Mouse (Mus musculus): Measurements from ENCODE around the gene Gm960.
A peak's percentile ranks its signal among the peaks of the same experiment; 100 is the strongest.

The Gm960 gene

DNA sequence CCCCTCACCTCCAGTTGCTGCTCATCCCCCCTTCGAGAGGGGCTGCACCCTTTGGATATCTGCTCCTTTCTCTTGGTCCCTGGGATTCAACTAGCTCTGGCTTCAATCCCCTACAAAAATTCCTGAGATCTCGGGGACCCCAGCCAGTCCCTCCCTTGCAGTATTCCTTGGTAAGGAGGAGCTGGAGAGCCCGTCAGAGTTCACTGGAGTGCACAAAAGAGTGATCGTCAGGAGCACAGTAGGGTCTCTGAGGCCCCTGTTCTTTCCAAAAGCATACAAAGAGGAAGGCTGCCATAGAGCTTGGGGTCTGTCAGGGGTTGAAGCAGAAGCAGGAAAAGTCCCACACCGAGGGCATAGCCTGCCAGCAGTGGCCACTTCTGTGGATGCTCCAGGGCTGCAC, 75.7 kb downstream of the Gm960 start:
- DNase-seq, result no peak

- DNase-seq, result no peak
These were observed 77.7 kb downstream of the Gm960 start for GRCm38 (mm10) chr19:4620721-4621120.

GRCm38 (mm10) chr19:4619461-4619860, 79.0 kb downstream of the Gm960 start:
- no peak for DNase-seq

DNA sequence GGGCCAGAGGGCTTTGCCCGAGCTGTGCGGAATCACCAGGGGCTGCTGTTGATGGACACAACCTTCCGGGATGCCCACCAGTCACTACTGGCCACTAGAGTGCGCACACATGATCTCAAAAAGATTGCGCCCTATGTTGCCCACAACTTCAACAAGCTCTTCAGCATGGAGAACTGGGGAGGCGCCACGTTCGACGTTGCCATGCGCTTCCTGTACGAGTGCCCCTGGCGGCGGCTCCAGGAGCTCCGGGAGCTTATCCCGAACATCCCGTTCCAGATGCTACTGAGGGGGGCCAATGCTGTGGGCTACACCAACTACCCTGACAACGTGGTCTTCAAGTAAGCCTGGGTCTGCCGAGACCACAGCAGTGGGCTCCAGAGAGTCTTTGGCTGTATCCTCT, 80.3 kb downstream of the Gm960 start:
- no peak for DNase-seq

DNA sequence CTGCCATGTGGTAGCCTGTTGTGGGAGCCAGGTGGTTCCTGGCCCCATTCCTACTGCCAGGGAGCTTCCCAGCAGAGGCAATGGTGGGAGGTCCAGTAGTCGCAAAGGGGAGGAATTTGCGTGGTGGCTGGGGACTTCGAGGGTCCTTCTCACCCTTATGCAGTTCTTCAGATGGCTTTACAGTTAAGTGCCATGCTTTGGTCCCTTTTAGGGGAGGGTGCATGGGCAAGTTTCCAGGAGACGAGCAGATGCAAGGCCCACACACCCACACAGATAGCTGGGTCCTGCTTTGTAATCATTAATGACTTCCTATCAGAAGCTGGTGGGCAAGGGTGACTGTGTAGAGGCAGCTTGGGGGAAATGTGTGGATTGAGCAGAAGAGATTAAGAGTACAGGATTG, 81.9 kb downstream of the Gm960 start:
- no peak for DNase-seq

DNA sequence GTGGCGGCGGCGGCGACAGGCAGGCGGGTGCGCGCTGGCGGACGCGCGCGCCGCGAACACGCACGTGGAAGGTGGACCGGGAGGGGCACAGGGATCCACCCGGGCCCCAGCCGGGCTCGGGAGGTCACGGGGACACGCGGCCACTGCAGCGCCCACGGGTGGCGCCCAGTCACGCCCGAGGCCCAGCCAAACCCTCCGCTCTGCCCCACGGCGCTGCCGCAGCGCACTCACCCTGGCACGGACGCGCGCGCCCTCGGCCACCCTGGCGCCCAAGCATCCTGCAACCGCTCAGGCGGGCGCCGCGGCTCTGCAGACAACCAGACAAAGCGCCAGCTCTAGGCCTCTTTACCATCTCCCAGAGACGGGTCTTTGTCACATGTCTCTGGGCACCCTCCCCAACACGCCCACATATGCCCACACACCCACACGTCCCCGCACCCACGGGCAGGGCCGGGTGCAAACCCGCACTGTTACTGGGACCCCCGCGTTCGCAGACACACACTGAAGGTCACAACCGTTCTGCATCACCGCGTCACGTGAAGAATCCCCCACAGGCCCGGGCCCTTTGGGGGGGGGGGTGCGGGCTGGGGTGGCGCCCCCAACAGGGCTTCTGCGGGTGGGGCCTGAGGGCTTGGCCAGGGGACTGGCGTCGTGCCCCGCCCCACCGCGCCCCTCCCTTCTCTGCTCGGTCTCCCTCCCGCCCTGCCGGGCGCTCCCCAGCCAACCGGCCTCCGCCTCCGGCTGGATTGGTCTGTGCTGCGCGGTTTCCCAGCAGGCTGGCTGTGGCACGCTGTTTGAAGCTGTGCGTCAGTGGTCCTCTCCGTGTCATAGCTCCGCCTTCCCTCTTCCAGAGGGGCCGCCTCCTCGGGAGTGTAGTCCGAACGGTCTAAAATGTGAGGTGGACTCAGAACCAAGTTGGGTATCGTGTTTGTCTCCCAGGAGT, 83.0 kb downstream of the Gm960 start, which contains the start of gene Lrfn4:
Lrfn4 (minus strand) TSS at position 517 of the 943 bp plus-strand sequence.
- peak; percentile 48 to 64 for DNase-seq

DNA sequence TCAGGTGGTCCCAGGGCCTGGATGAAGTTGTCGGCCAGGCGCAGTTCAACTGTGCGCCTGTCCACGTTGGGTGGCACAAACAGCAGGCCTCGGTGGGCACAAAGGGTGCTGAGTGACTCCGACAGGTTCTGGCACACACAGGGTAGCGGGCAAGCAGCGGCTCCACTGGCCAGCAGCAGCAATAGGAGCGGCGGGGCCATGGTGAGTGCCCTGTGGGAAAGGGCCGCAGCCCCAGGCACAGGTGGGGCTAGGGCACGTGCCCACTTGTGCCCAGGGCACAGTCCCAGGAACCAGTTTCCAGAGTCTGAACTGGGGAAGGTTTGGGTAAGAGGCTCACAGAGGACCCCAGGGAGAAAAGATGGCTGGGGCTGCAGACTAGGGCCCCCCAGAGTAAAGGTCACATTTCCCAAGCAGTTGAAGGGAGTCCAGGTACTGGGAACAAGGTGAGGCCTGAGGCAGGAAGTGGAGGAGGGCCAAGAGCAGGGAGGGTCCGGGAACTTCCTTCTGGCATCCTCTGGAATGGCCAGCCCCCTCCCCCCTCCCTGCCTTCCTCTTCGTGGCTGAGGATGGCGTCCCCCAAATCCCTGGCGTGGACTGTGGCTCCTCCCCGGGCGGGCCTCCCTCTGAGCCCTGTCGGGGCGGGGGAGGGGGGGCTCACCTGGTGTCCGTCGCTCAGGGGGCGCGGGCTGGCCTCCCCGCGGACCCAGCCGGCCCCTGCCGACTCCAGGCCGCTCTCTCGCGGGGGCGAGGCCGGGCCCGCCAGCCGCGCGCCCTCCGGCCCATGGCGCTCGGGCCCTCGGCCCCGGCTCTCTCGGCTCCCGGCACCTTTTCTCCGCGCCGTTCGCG, 83.9 kb downstream of the Gm960 start:
- peak in 1 of 2 experiments; percentile 27 for DNase-seq

GRCm38 (mm10) chr19:4613464-4614304, 84.8 kb downstream of the Gm960 start:
- DNase-seq, result no peak

DNA sequence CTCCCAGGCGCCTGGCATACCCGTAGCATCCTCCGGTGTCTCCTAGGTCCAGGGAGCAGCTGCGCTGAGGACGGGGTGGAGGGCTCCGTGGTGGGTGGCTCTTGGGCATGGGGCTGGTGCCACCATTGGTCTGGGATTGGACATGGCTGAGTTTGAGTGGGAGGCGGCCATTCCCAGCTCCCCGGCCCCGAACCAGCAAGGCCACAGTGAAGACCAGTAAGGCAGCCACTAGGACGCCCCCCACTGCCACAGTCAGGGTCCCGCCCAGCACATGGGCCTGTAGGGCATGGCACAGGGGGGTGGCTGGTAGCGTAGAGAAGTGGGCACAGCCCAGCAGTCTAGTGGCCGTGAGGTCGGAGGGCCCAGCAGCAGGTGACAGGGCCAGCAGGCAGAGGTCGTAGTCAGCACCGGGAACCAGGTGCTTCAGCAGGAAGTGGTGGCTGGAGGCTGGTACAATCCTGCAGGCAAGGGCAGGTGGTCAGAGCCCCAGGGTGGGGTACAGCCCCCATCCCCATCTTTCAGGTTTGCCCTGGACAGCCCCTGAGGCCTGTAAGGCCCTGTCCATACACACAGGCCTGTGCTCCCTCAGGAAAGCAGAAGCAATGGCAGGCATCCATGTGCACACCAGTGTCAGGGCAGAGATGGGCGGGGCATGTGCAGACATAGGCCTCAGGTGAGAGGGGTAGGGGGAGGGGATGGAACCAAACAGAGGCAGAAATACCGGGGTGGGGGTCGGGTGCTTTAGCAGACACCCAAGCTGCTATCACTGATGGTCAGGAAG, 86.1 kb downstream of the Gm960 start:
- DNase-seq, result no peak

- no peak for DNase-seq
These were observed 88.4 kb downstream of the Gm960 start for GRCm38 (mm10) chr19:4610109-4610508.

DNA sequence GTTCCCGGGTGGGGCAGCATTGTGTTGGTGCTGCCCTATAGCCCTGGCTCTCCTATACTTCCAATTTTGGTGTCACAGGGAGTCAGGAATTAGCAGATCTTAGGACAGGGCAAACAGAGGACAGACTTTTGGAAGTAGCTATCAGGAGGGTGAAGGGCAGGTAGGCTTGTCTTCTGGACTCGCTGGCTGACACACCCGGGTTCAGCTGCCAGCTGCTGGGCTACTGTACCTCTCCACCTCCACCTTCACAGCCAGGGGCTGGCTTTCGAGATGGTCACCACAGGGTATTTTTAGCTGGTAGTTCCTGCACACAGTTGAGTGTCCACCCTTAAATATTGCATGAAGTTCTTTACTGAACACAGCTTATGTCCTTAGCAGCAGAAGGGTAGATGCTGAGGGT, 90.0 kb downstream of the Gm960 start:
- DNase-seq, result no peak

DNA sequence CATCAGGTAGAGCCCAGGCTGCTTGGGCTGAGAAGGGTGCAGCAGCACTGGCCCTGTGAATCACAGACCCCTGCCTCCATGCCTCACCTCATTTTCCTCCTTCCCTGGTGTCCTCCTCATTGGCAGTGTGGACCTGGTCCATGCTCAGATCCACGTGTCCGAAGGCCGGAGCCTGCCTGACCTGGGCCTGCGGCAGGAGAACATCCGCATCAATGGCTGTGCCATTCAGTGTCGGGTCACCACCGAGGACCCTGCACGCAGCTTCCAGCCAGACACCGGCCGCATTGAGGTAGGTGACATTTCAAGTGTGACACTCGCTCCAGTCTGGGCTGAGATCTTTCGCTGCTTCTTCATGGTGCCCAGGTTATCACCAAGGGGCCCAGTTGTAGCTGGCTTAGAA, 91.1 kb downstream of the Gm960 start:
- DNase-seq, result no peak

DNA sequence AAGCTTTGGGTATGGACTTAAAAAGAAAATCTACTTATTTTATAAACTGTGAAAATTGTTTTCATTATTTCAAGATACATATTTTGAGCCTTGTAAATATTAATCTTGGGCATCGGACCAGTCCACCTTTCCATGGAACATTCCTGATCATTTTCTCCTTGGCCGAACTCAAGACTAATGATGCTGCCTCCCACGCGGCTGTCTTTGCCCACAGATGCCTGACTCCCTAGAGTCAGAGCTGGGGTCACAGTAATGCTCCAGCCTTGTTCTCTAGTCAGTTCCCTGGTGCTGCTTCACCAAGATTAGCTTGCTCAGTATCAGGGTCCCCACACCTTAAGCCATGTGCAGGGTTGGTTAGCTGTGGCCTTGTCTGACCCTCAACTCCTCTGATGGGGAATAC, 92.8 kb downstream of the Gm960 start:
- DNase-seq, result no peak

- DNase-seq, result peak; percentile 48 to 52
These were observed 94.4 kb downstream of the Gm960 start for GRCm38 (mm10) chr19:4603801-4604723.

GRCm38 (mm10) chr19:4602459-4602858, 96.0 kb downstream of the Gm960 start:
- no peak for DNase-seq

DNA sequence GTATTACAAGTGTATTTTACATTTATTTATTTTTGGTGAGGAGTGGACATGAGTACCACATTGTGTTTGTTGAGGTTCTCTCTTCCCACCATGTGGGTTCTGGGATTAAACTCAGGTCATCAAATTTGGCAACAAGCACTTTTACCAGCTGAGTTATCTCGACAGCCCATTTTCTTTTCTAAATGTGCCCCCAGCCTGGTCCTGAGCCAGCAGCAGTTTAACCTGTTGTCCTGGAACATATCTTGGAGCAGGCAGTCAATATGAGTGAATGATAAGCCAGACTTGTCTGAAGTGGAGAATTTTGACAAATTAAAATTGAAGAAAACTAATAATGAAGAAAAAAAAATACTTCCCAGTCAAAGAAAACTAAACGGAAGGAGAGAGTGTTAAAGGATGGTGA, 102.4 kb downstream of the Gm960 start:
- no peak for DNase-seq

- DNase-seq, result no peak
These were observed 104.5 kb downstream of the Gm960 start for GRCm38 (mm10) chr19:4593792-4594522.

DNA sequence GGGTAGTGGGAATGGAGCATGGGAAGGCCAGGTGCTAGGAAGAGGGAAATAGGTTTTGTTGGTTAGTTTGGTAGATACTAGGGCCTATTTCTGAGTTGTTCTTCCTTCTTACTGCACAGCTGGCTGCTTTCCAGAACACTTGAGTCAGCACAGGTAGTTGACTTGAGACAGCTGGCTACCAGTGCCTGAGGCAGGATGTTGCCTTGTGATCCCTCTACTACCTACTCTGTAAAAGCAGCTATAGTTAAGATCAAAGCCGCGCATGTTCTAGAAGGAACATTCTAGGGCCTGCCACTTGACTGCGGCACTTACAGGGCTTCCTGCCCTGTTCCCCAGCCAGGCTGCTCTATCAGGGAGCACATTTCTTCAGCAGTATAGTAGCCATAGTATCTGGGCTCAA, 108.4 kb downstream of the Gm960 start:
- DNase-seq, result peak; percentile 14 to 30

DNA sequence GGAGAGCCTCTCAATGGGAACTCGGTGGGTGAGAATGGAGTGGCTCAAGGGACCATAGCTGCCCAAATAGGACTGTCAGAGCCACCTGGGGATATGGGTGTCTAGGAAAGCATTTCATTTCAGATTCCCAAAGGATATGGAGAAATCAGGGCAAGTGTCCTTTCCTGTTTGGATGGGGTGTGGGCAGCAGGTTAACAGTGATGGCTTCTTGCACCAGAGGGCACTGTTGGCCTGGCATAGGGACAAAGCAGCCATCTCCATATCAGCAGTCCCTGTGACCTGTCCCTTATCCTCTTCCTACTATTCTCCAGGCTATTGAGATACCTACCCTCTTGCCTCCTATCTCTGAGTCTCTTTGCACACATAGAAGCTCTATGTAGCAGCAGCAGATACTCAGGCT, 109.4 kb downstream of the Gm960 start:
- no peak for DNase-seq

DNA sequence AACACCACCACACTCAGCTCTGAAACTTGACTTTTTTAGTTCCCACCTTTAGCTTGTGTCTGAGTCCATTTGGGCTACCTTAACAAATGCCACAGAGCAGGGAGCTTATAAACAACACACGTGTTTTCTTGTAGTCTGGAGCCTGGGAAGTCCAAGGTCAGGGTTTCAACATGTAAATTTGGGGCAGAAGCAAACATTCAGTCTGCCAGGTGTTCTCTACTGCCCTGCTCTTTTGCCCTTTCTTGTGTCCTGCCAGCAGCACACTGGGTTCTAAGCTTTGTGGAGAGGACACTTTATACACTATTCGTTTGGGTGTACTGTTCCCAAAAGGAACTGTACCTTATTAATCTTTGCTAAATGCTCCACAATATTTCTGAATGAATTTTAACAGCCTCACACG, 110.0 kb downstream of the Gm960 start:
- no peak for DNase-seq
